Mouse (Mus musculus) left cerebral cortex, postnatal 4 days (tissue): ENCODE results near the gene Samt4. TPM values are rescaled to one million over a fixed set of nuclear protein-coding genes. Genes with fewer than 3 reads are reported as not detected.
"Not testable (repeated sequence)": the region's sequence is repeated elsewhere in the genome, so short reads cannot be mapped to it uniquely, and the experiment has no call there.

Experiments used
- DNase-seq: peaks from one replicate; pipeline ENCODE4 v3.0.0-alpha.2; 2022
- intact Hi-C: fragments of 180-260 bp; cut with DNase I; formaldehyde crosslinking; loops from one replicate; pipeline ENCODE4 v1.15.1; 2025
- total RNA-seq, 2 experiments: library from RNA; stranded (reverse); gene quantifications; 2 replicates each; pipeline ENCODE4 v1.2.3; 2021

Gene Samt4
- total RNA-seq: not detected

GRCm38 (mm10) chrX:154481702-154482101 is at the start of gene Samt4:
Gene Samt4, plus strand, starts transcription at chrX:154482002.
- DNase-seq: no peak
- intact Hi-C loops: no loop called here

- intact Hi-C loops, DNase-seq: not testable (repeated sequence)
These were observed 38.1 kb upstream of the Samt4 start for GRCm38 (mm10) chrX:154443696-154444095.

GRCm38 (mm10) chrX:154468386-154468785 is 13.4 kb upstream of the Samt4 start:
- intact Hi-C loops, DNase-seq: not testable (repeated sequence)

Other genes with a start within 250 kb of the Samt4 start
- not detected for gene 4930524N10Rik, start 138.6 kb upstream of the Samt4 start, total RNA-seq
- not detected for gene Samt2, start 97.4 kb downstream of the Samt4 start, total RNA-seq